Mouse (Mus musculus) left cerebral cortex, postnatal 36 days (tissue): Measurements from ENCODE around the gene Stpg3. TPM values are rescaled to one million over a fixed set of nuclear protein-coding genes. Genes with fewer than 3 reads are reported as not detected.

Source experiments
- DNase-seq, 2 experiments: peaks; one replicate each; pipeline ENCODE4 v3.0.0; 2021 to 2022; ENCODE audit warnings: low spot score in 2 of 2, mixed read lengths in 1 of 2
- intact Hi-C: fragments of 180-260 bp; cut with DNase I; formaldehyde crosslinking; loops from one replicate; pipeline ENCODE4 v1.15.1; 2025
- total RNA-seq, 2 experiments: library from RNA; stranded (reverse); gene quantifications; 2 replicates each; pipeline ENCODE4 v1.2.3; 2021

The Stpg3 gene
- total RNA-seq, 2 experiments from 2014 or later = 0.29 TPM; not detected in 1

DNA sequence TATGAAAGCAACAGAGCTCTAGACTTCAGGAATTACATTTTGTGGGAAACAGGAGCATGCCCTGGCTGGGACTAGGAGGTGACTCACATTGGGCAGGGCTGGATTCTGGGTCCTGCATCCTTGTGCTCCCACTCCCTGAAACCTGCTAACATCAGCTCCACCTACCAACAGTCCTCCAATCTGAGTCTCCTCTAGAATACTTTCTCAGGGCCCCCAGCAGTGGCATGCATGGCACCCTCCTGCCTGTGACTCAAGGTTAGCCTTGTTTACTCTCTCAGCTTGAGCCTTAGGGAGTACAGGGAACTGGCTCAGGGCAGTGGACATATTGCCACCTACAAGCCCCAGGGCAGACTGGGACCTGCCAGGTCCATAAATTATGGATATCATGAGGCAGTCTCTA is 23.7 kb upstream of the Stpg3 start:
- intact Hi-C loops = no loop called here
- DNase-seq = no peak

DNA sequence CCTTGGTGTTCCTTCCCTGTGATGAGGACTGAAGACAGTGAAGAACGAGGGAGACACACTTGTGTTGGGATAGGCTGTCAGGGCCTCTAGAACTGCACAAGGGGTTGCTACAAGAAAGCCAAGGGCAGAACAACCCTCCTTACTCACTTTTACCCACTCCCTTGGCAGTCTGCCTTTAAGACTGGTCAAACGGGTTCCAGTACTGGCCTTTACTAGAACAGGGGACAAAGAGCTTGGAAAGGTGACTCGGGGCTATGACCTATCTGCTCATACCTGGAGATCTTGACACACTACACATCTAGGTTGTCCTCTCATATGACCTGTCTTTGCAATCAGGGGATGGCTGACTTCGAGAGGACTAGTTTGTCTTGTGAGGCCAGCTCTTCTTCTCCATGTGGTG is 23.1 kb upstream of the Stpg3 start:
- intact Hi-C loops = no loop called here
- DNase-seq = no peak

DNA sequence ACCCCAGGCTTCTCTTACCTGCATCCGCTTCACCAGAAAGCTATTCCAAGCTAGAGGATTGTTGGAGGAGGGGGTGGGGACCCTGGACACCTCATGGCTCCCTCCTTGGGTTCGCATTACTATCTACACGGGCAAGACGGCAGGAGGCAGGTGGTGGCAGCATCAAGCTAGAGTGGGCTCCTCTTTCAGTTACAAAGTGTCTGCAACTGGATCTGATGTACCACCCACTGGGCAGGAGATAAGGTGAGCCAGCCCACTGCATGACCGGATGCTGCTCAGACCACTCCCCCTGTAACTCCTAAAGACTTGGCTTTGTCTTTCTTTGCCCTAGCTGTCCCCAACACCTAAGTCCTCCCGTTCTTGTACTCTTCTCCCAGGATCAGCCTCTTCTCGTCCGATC is 22.2 kb upstream of the Stpg3 start, which contains the start of gene Rnf224:
Gene Rnf224 (minus strand): TSS at position 174 of the 400 bp plus-strand sequence.
- DNase-seq = no peak
- intact Hi-C loops = no loop called here

DNA sequence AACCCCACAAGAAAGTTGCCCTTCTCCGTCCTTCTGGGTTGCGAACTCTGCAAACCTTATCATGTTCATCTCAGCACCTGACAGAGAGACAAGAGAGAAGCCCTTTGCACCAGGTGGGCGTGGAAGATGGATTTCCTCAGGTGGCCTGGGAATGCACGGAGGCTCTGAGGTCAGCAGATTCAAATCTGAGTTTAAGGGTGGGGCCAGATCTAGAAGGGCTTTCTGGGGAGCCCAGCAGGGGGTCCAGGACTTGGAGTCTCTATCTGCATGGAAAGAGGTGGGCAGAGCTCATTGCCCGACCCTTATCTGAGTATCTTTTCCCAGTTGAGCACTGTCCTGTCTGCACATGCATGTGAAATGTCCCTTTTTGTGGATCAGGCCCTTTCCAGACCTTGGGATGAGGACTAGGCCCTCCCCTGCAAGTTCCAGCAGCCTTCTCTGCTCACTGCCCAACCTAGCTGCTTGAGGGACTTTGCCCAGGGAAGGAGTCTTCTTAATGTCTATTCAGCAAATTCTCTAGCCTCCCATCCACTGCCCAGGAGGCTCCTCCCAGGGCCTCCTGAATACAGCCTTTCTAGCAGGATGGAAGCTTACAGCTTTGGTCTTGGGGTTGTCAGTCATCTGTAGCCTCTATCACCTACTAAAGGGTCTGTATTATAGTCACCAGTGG is 20.2 kb upstream of the Stpg3 start:
- DNase-seq = no peak
- intact Hi-C loops = no loop called here

DNA sequence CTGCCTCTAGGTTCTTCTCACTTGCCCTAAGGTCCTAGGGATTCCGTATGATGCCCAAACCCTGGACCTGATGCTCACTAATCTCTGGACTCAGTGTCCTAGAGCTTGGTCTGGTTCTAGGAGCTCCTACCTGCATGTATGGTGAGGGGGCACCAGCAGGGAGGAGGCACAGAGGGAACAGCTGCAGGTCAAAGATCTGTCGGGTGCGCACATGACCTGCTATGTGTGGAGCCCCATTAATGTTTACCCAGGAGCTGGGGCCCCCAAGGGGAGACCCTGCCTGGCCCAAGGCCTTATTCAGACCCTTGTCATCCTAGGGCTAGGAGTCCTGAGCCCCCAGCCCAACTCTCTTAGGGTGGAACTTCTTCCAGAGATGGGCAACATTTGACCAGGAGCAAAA is 19.6 kb upstream of the Stpg3 start, which contains the start of gene Slc34a3:
Gene Slc34a3 (minus strand): TSS at position 315 of the 400 bp plus-strand sequence.
- intact Hi-C loops = no loop called here
- DNase-seq = no peak

DNA sequence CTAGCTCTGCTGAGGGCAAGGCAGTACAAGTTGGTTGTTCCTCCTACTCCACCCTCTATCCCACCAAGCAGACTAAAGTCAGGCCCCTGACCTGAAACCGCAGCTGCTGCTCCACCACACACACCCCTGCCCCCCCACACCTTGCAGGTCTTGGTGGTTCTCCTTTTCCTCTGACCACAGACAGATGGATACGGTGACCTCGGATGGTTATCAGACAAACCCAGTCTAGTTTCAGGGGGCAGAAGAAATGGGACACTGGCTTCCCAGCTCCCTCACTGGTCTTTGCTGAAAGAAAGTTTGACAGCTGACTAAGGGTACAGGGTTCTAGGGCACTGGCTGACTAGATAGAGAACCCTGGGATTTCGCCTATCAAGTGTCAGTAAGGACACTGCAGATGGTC is 19.0 kb upstream of the Stpg3 start:
- intact Hi-C loops = no loop called here

DNA sequence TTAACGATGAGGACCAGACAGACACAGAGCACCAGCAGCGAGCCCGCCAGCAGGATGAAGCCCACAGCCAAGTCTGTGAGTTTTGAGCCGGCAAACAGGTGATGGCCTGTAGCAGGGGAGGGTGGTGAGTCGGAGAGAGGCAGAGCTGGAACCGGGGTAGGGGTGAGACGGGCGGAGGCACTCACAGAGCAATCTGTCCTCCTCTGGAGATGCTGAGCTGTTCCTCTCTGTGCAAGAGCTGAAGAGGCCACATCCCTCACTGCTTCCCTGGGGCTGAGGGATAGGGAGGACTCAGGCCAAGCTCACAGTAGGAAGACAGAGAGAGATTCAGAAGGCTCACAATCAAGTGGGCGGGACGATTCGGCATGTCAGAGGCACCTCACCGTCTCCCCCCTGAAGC is 16.6 kb upstream of the Stpg3 start:
- intact Hi-C loops = no loop called here

More for the DNA sequence above, 19.0 kb upstream of the Stpg3 start:
- DNase-seq = no peak

DNA sequence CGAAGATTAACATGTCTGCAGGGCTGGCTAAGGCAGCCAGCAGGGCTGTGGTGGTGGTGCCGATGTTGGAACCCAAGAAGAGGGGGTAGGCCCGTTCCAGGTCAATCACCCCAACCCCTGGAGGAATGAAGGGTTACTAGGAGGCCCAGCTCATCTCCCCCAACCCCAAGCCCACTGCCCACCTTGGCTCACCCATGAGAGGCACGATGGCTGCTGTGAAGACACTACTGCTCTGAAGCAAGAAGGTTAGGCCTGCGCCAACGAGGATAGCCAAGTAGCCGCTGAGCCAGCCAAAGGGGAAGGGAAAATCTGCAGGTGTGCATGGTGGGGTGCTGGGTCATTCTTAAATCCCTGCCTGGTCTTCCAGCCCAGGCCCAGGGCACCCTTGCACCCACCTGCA is 16.1 kb upstream of the Stpg3 start:
- no peak for DNase-seq
- intact Hi-C loops = no loop called here

More for the DNA sequence above, 16.6 kb upstream of the Stpg3 start:
- no peak for DNase-seq

DNA sequence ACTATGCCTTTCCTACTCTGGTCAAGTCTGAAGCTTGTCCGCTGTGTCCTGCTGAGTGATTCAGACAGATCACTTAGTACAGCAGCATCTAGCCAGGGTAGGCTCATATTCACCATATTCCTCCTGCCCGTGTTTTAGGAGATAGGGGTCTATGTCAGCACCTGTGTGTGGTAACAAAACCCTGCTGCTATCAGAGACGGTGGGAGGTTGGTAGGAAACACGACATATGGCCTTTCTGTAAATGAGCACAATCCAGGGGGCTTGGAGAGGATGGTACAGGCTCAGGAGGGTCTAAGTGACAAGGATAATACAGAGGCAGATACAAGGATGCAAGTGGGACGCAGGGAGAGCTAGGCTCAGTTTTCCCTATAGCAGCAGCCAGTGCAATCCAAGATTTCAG is 15.1 kb upstream of the Stpg3 start:
- intact Hi-C loops = loop anchor here (5.0 kb wide), 1 partner anchor 37 kb away; no protein-coding TSS in a partner anchor
- DNase-seq = no peak

DNA sequence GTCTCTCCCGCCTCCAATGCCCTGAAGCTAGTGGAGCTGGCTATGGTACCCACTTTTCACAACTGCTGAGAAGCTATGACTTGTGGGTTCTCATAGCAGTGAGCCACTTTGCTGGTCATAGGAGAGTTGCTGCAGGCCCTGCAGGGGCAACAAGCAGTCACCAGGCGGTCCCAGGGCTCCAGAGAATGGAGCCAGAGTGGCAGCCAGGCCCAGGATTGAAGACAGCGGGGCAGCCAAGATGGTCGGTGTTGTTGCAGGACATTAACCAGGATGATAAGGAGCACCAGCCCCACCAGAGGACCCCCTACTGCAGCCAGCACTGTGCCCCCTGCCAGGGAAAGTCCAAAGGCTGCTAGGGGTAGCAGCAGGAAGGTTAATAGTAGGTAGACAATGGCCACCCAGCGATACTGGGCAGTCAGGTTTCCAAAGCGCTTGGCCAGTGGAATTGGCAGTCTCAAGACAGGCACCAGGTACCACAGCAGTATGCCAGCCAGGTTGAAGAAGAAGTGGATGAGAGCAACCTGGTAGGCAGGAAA is 14.6 kb upstream of the Stpg3 start:
- intact Hi-C loops = loop anchor here (5.0 kb wide), 1 partner anchor 37 kb away; no protein-coding TSS in a partner anchor
- DNase-seq = no peak

DNA sequence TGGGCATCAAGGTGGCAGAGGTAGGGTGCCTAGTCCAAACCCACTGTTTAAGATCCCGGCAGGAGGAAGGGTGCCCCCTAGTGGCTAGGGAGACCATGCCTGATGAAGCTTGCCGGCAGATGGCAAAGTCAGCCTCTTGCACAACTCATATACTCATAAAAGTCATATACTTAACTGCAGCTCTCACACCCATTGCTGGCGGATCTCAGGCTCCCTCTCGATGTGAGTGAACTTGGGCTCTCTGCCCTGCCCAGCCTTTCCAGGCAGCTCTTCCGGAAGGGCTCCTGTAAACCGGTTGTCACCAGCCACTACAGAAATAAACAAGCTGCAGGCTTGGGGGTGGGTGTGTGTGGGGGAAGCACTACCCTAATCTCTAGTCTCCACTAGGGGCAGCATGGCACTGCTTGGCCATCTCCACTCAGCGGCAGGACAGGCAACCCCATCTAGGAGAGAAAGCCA is 14.0 kb upstream of the Stpg3 start:
- peak; percentile 80 to 84 for DNase-seq
- intact Hi-C loops = loop anchor here (5.0 kb wide), 1 partner anchor 36 kb away; no protein-coding TSS in a partner anchor

DNA sequence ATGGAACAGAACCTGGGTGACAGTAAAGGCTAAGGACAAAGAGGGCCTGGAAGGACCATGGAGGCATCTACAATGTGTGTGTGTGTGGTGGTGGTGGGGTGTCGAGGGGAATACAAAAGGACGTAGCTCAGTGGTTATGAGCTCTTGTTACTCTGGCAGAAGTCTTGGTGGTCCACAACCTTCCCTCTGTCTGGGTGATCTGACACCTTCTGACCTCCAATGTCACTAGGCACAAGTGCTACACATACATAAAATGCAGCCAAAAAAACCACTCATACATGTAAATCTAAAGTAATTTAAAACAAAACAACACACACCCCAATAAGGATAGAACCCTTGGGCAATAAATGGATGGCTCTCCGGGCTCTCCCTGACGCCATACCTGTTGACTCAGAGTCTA is 13.0 kb upstream of the Stpg3 start:
- intact Hi-C loops = loop anchor here (5.0 kb wide), 1 partner anchor 35 kb away; no protein-coding TSS in a partner anchor
- DNase-seq = no peak

DNA sequence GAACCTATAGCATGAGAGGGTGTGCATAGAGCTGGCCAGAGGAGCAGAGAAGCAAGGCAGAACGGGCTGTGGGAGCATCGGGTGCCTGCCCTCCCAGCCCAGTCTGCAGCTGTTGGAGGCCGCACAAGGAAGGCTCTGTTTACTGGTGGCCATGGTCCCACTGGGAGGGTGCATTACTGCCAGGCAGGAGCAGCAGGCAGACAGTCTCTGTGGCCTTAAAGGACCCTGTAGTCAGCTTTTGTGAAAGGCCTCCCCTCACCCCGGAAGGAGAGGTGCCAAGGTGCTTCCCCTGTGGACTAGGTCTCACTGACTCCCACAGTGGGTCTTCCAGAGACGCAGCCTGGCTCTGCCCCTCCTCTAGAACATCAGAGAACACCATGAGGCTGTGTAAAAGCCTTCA is 12.4 kb upstream of the Stpg3 start:
- DNase-seq = peak; percentile 33 to 41

DNA sequence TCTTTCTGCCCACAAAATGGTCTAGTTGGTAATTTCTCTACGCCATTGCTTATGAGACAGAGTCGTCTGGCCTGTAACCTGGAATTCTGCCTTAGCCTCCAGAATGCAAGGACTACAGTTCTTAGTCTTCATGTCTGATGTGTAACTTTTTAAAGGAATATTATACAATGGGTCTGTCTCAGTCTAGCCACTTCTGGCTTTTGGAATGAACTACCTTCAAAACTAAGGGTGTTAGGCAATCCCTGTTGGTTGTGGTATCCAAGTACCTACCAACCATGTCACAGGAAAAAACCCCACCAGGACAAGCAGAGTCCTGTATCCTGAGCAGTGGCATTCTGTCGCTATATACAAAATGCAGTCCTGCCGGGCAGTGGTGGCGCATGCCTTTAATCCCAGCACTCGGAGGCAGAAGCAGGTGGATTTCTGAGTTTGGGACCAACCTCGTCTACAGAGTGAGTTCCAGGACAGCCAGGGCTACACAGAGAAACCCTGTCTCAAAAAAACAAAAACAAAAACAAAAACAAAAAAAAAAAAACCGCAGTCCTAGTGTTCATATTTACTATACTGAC is 11.5 kb upstream of the Stpg3 start:
- intact Hi-C loops = loop anchor here (2.0 to 5.0 kb wide), 2 partner anchors 34 to 37 kb away; partner anchors contain the start of gene Tprn
- no peak for DNase-seq

More for the DNA sequence above, 12.4 kb upstream of the Stpg3 start:
- intact Hi-C loops = loop anchor here (5.0 kb wide), 1 partner anchor 35 kb away; no protein-coding TSS in a partner anchor

DNA sequence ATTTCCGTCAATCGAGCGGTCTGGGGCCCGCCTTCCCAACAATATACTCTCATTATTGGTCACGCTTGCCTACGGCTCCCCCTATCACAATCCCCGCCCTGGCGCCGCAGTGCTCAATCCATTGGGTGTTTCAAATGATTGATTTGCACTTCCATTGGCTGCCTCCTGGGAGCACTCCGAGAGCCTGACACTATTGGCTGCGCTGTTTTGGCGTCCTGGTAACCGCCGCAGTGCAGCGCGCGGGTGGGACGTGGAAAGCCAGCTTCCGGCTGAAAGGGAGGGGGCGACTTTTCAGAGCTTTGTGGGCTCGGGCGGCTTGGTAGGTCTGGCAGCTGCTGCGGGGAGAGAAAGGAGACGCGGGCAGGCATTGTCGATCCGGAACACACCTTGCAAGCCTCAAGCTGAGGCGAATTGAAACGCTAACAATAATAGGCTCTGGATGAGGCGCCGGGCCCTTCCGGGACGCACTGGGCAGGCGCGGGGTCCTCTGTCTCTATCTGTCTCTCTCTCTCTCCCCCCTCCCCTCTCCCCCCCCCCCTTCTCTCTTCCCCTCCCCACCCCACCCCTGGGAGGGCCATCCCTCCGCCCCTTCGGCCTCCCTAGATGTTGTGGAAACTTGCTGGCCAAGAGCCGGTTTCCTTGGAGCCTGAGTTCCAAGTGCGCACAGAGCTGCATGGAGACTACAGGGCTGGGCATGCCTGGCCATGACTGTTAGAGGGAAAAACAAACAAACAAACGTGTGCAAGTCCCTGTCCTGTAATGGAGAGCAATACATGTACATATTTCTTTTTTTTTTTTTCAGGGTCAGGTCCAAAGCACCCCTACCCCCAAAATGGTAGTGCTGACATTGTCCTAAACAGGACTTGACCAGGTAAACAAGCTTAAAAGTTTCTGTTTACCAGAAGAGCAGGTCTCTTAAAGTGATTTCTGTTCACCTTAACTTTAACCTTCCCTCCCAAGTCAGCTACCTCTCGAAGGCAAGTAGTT is 10.6 kb upstream of the Stpg3 start:
- peak; percentile 99 for DNase-seq
- intact Hi-C loops = loop anchor here (2.0 to 5.0 kb wide), 2 partner anchors 33 to 38 kb away; partner anchors contain the start of gene Tprn

DNA sequence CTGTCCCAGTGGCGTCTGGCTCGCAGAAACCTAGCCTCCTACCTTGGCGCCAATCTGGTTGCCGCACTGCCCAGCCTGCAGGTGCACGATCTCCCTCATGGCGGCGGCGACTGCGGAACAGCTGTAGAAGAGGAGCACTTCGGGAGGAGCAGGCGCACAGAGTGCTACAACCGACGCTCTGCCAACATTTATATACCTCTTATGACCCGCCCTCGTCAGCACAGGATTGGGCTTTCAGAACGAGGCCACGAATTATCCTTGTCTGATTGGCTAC is 10.0 kb upstream of the Stpg3 start, which contains the start of gene Tubb4b:
Gene Tubb4b (minus strand): TSS at position 211 of the 274 bp plus-strand sequence.
- no peak for DNase-seq
- intact Hi-C loops = loop anchor here (2.0 kb wide), 1 partner anchor 38 kb away; the partner anchor contains the start of gene Tprn

DNA sequence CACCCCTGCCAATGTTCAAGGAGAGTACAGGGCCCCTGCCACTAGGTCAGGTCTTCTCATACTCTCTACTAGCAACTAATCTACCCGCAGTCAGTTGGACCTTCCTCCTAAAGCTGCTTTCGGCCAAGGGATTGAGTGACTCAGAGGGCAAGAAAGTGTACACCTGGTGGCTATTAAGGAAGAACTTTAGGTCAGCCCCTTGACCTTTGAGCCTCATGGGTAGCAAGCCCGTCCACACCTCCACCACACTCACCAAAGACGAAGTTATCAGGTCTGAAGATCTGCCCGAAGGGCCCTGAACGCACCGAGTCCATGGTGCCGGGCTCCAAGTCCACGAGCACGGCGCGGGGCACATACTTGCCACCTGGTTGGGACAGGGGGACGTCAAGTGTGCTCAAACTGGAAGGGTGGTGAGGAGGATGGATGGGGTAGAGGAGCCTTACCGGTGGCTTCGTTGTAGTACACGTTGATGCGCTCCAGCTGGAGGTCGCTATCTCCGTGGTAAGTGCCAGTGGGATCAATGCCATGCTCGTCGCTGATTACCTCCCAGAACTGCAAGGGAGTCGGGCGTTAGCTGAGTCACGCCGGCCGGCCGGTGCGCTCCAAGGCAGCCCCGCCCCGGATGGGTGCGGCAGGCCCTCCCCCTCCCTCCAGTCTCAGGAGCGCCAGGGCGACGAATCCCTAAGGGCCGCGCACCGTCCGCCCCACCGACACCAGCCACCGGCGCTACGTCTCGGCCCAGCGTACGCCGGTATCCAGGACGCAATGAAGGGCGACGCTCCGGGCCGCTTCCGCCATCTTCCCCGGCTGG is 9.4 kb upstream of the Stpg3 start:
- intact Hi-C loops = loop anchor here (2.0 kb wide), 1 partner anchor 39 kb away; the partner anchor contains the start of gene Tprn
- DNase-seq = peak; percentile 77 to 83

DNA sequence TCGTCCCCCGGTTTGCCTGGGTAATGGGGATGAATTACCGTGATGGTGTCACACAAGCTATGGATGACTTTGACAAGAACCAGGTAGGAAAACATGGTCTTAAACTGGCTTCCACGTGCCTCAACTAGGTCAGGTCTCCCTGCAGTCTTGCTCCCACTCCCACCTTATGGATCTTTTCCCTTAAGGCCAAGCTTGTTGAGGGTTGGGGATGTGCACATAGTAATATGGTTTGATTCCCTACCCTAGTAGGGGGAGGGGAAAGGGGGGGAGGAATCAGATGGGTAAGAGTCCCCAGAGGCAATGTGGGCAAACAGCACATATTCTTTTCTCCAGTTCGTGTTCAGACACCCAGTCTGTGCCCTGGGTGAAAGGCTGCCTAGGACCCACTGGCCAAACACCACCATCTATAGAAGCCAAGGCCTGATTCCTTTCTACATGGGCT is 6.9 kb upstream of the Stpg3 start:
- intact Hi-C loops = no loop called here
- no peak for DNase-seq
